Mouse (Mus musculus) hindbrain, postnatal 0 days (tissue): ENCODE results near the gene Ppp1r14b. TPM values are rescaled to one million over a fixed set of nuclear protein-coding genes. Genes with fewer than 3 reads are reported as not detected.

ENCODE experiments used
- ATAC-seq: fragments of 200-750 bp; cut with Nextera tagmentation; 2 replicates; pipeline ENCODE4 v1.8.0; 2017; ENCODE audit warnings: mild to moderate bottlenecking, moderate TSS enrichment, moderate library complexity
- DNase-seq: peaks from one replicate; pipeline ENCODE4 v3.0.0-alpha.2; 2015; ENCODE audit warnings: low spot score
- H3K27ac ChIP-seq: fragments of 300-500 bp; sonication (generic); 2 replicates; pipeline ENCODE4 v1.5.1; 2014; ENCODE audit warnings: mild to moderate bottlenecking
- H3K27me3 ChIP-seq: fragments of 300-500 bp; sonication (generic); 2 replicates; pipeline ENCODE4 v1.6.1; 2014; ENCODE audit warnings: low read length, mixed read lengths; ENCODE audit not compliant: insufficient read depth
- H3K36me3 ChIP-seq: fragments of 300-500 bp; sonication (generic); 2 replicates; pipeline ENCODE4 v1.6.1; 2014; ENCODE audit warnings: low read length, mixed read lengths; ENCODE audit not compliant: insufficient read depth
- H3K4me1 ChIP-seq: fragments of 300-500 bp; sonication (generic); 2 replicates; pipeline ENCODE4 v1.6.1; 2014; ENCODE audit warnings: antibody characterized with exemption, low read length, mixed read lengths; ENCODE audit not compliant: insufficient read depth
- H3K4me2 ChIP-seq: fragments of 300-500 bp; sonication (generic); 2 replicates; pipeline ENCODE4 v1.6.1; 2014; ENCODE audit warnings: low read depth, mild to moderate bottlenecking, low read length, moderate library complexity, mixed read lengths
- H3K4me3 ChIP-seq: fragments of 300-500 bp; sonication (generic); 2 replicates; pipeline ENCODE4 v1.5.1; 2014; ENCODE audit warnings: low read length
- H3K9ac ChIP-seq: fragments of 300-500 bp; sonication (generic); replicated peaks from 2 replicates; pipeline ENCODE4 v1.6.1; 2014; ENCODE audit warnings: mild to moderate bottlenecking, low read length, moderate library complexity, mixed read lengths
- H3K9me3 ChIP-seq: fragments of 300-500 bp; sonication (generic); 2 replicates; pipeline ENCODE4 v1.6.1; 2016; ENCODE audit warnings: low read length, mixed read lengths
- CTCF ChIP-seq: IDR thresholded peaks from 2 replicates; pipeline ENCODE4 v1.5.1; 2016; ENCODE audit warnings: antibody characterized with exemption, control low read depth, low read depth
- WGBS: fragments of 180-500 bp; shearing (Covaris S2); extraction: QIAGEN DNeasy Blood & Tissue Kit; methylation state at CpG from one replicate; pipeline ENCODE4 v1.1.7; 2014; 5-methylcytosine and 5-hydroxymethylcytosine counted together
- polyA plus RNA-seq: library from polyadenylated mRNA; unstranded; fragments of >200 nt; fragmentation: Nextera tagmentation; extraction: Ambion mirVana; gene quantifications from 2 replicates; pipeline ENCODE4 v1.2.1, GENCODE M21; 2015
- total RNA-seq: library from RNA; depleted of rRNA; stranded (reverse); fragments of >200 nt; gene quantifications from 2 replicates; pipeline ENCODE4 v1.2.3, GENCODE M21; 2014

Ppp1r14b gene
- total and polyA plus RNA-seq, 2 experiments from 2014 or later = 155 to 210 TPM

GRCm38 (mm10) chr19:6932018-6932417 is 42.8 kb upstream of the Ppp1r14b start:
- H3K36me3 ChIP-seq = no peaks in the 10 kb centered on the region
- H3K9ac ChIP-seq = no peak overlapping the region
- no peak overlapping the region for H3K4me2 ChIP-seq
- no peak for TF ChIP-seq CTCF
- H3K27me3 ChIP-seq = peaks cover 13% of the 10 kb centered on the region
- H3K9me3 ChIP-seq = no peaks in the 10 kb centered on the region
- no peak overlapping the region for H3K27ac ChIP-seq
- DNase-seq (no peak), ATAC-seq (no peak)
- WGBS = 71% methylated on average over 1 of the region's 1 CpGs
- H3K4me1 ChIP-seq = peaks cover 9% of the 10 kb centered on the region
- H3K4me3 ChIP-seq = no peak overlapping the region

- H3K4me1 ChIP-seq = peaks cover 9% of the 10 kb centered on the region
- no peaks in the 10 kb centered on the region for H3K36me3 ChIP-seq
- no peak for TF ChIP-seq CTCF
- peak overlapping the region; percentile 47 for H3K4me3 ChIP-seq
- DNase-seq (no peak), ATAC-seq (no peak)
- no peaks in the 10 kb centered on the region for H3K9me3 ChIP-seq
- WGBS = 27% methylated on average over 4 of the region's 4 CpGs
- H3K27me3 ChIP-seq = peaks cover 6% of the 10 kb centered on the region
- peak overlapping the region; percentile 41; the same call in 1 of the 2 replicates for H3K27ac ChIP-seq
- peak overlapping the region; percentile 60; the same call in 1 of the 2 replicates for H3K9ac ChIP-seq
- H3K4me2 ChIP-seq = peak overlapping the region; percentile 67
Measured at GRCm38 (mm10) chr19:6933102-6933435, 41.7 kb upstream of the Ppp1r14b start.

GRCm38 (mm10) chr19:6933436-6934194 is 41.2 kb upstream of the Ppp1r14b start:
- TF ChIP-seq CTCF = no peak
- Histone ChIP-seq H3K27me3 (peaks cover 6% of the 10 kb centered on the region), H3K4me1 (peaks cover 9% of the 10 kb centered on the region), H3K9me3 (no peaks in the 10 kb centered on the region), H3K4me2 (peak overlapping the region; percentile 67), H3K4me3 (peak overlapping the region; percentile 47), H3K27ac (peak overlapping the region; percentile 41; the same call in 1 of the 2 replicates), H3K36me3 (no peaks in the 10 kb centered on the region), H3K9ac (peak overlapping the region; percentile 60)
- 3% methylated on average over 58 of the region's 58 CpGs for WGBS
- ATAC-seq = peak; percentile 73
- peak; percentile 68 for DNase-seq

DNA sequence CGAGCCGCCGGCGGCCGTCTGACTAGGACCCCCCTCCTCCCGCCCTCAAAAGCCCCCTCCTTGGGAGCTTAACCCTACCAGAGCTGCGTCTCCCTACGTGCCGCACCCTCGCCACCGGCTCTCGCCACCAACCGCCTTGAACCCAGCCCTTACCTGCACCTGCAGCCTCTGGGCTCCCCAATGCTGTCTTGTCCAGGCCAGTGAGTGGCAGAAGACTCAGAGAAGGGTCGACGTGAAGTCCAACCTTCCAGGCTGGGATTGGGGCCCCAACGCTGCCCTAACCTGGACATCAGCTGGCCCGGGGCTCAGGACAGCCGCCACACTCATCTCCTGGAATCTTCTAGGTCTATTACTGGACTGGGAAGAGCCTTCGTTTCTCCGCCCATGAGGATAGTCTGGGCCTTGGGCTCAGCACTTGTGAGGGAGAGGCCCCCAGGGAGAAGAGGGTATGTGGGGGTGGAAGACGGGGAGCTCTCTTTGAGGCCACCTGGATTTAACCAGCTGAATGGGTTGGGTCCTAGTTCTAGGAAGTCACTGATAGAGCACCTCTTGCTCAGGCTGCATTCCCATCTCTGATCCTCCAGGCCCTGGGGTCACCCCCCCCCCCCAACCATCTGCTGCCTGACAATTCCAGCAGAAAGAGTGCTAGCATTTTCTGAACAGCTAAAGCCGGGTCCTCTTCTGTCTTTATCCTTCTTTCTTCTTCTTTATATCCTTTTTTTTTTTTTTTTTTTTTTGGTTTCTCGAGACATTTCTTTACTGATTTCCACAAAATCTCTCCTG is 40.4 kb upstream of the Ppp1r14b start, which contains the start of gene Kcnk4:
Gene Kcnk4, minus strand, starts transcription at position 321 of the 783 bp plus-strand sequence.
- ATAC-seq = 0 out of 2 replicates have a peak, but pooled peaks have one; percentile 36
- Histone ChIP-seq H3K27ac (peak within 1 kb of the TSS; percentile 41; the same call in 1 of the 2 replicates), H3K36me3 (no peaks in the 10 kb centered on the region), H3K9ac (peak within 1 kb of the TSS; percentile 60), H3K4me1 (peaks cover 15% of the 10 kb centered on the region), H3K27me3 (peaks cover 6% of the 10 kb centered on the region), H3K4me2 (peak within 1 kb of the TSS; percentile 67), H3K9me3 (no peaks in the 10 kb centered on the region), H3K4me3 (peak within 1 kb of the TSS; percentile 47)
- WGBS = 7% methylated on average over 23 of the region's 23 CpGs
- TF ChIP-seq CTCF = no peak
- no peak for DNase-seq

DNA sequence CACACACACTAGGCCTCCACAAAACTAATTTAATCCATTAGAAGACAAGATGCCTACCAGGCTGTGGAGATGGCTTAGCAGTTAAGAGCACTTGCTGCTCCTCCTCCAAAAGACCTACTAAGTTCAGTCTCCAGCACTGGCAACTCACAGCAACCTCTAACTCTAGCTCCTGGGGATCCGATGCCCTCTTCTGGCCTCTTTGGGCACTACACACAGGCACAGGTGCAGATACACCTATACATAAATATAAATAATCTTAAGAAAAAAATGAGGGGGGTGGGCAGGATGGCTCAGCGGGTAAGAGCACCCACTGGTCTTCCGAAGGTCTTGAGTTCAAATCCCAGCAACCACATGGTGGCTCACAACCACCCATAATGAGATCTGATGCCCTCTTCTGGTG is 38.5 kb upstream of the Ppp1r14b start:
- no peak overlapping the region for H3K27ac ChIP-seq
- DNase-seq (peak; percentile 31), ATAC-seq (no peak)
- peaks cover 26% of the 10 kb centered on the region for H3K4me1 ChIP-seq
- no peak overlapping the region for H3K4me2 ChIP-seq
- TF ChIP-seq CTCF = peak; percentile 55
- H3K27me3 ChIP-seq = peaks cover 6% of the 10 kb centered on the region
- H3K9me3 ChIP-seq = no peaks in the 10 kb centered on the region
- 27% methylated on average over 3 of the region's 3 CpGs for WGBS
- H3K36me3 ChIP-seq = no peaks in the 10 kb centered on the region
- no peak overlapping the region for H3K9ac ChIP-seq
- H3K4me3 ChIP-seq = no peak overlapping the region

GRCm38 (mm10) chr19:6937541-6938465 is 37.0 kb upstream of the Ppp1r14b start:
- Histone ChIP-seq H3K9ac (no peak overlapping the region), H3K36me3 (no peaks in the 10 kb centered on the region), H3K27ac (no peak overlapping the region), H3K4me2 (no peak overlapping the region), H3K4me3 (no peak overlapping the region), H3K4me1 (peaks cover 29% of the 10 kb centered on the region), H3K9me3 (no peaks in the 10 kb centered on the region), H3K27me3 (peaks cover 2% of the 10 kb centered on the region)
- DNase-seq = no peak
- ATAC-seq = no peak
- no peak for TF ChIP-seq CTCF
- 64% methylated on average over 16 of the region's 16 CpGs for WGBS
